Mouse (Mus musculus): ENCODE measurements at regions not wholly inside any gene's neighbourhood (a gene's known extent, or its start where the extent isn't known, plus 50 kb on each side); places are given as distances from the start of the nearest gene placed in this dataset.

- Histone ChIP-seq H3K9ac (ENCODE audit: insufficient read depth, low read depth) (no peak overlapping the region), H3K4me2 (ENCODE audit: insufficient read depth, low read depth, poor library complexity, severe bottlenecking) (no peak overlapping the region), H3K9me3 (replicated peaks; ENCODE audit: low read length) (peaks cover 52% of the 10 kb centered on the region), H3K36me3 (replicated peaks in 1 of 2; ENCODE audit: control insufficient read depth in 1 of 2, insufficient read depth in 1 of 2, low read length in 1 of 2) (no peaks in the 10 kb centered on the region), H3K79me2 (replicated peaks; ENCODE audit: control insufficient read depth, extremely low read depth, insufficient read depth, poor library complexity, severe bottlenecking) (no peaks in the 10 kb centered on the region), H3K27ac (ENCODE audit: insufficient read depth, low read depth) (no peak overlapping the region), H3K4me1 (ENCODE audit: control insufficient read depth in 1 of 2, insufficient read depth in 2 of 2) (no peaks in the 10 kb centered on the region), H3K27me3 (replicated peaks) (no peaks in the 10 kb centered on the region), H3K4me3 (replicated peaks in 1 of 3; ENCODE audit: low read depth in 2 of 3, low read length in 2 of 3, poor library complexity in 1 of 3) (no peak overlapping the region)
- no peak for TF ChIP-seq E2F4 (IDR thresholded peaks at IDR 0.05; ENCODE audit: insufficient replicate concordance, low read depth, low read length)
- TF ChIP-seq EP300 (IDR thresholded peaks at IDR 0.05; ENCODE audit: low read length), result no peak
- no peak for TF ChIP-seq PAX5 (IDR thresholded peaks at IDR 0.05; ENCODE audit: low read length)
- no peak for TF ChIP-seq JUN (IDR thresholded peaks at IDR 0.05; ENCODE audit: insufficient read depth, low read depth, low read length)
- TF ChIP-seq TBP (conservative IDR thresholded peaks at IDR 0.05; ENCODE audit: low read depth, low read length), result no peak
- TF ChIP-seq MAX (IDR thresholded peaks at IDR 0.05; ENCODE audit: low read length), result no peak
- TF ChIP-seq KAT2A (IDR thresholded peaks at IDR 0.05; ENCODE audit: insufficient replicate concordance, low read length), result no peak
- TF ChIP-seq IRF4 (IDR thresholded peaks at IDR 0.05; ENCODE audit: low read depth, low read length), result no peak
- no peak for TF ChIP-seq NELFE (IDR thresholded peaks at IDR 0.05; ENCODE audit: low read depth, low read length)
- no peak for TF ChIP-seq MXI1 (IDR thresholded peaks at IDR 0.05; ENCODE audit: low read depth, low read length)
- TF ChIP-seq NRF1 (IDR thresholded peaks at IDR 0.05; ENCODE audit: low read depth, low read length), result no peak
- TF ChIP-seq ZKSCAN1 (IDR thresholded peaks at IDR 0.05; ENCODE audit: borderline replicate concordance, low read depth, low read length), result no peak
- TF ChIP-seq JUND (conservative IDR thresholded peaks at IDR 0.05; ENCODE audit: low read depth, low read length), result no peak
- no peak for TF ChIP-seq GABPA (IDR thresholded peaks at IDR 0.05; ENCODE audit: insufficient replicate concordance, low read depth, low read length)
- TF ChIP-seq SMC3 (IDR thresholded peaks at IDR 0.05; ENCODE audit: low read depth, low read length), result no peak
- no peak for TF ChIP-seq SIN3A (IDR thresholded peaks at IDR 0.05; ENCODE audit: low read length)
- no peak for TF ChIP-seq CTCF (conservative IDR thresholded peaks at IDR 0.05 in 1 of 2, IDR thresholded peaks at IDR 0.05 in 1 of 2; ENCODE audit: low read depth in 2 of 2, low read length in 2 of 2)
- TF ChIP-seq BHLHE40 (IDR thresholded peaks at IDR 0.05; ENCODE audit: low read depth, low read length), result no peak
- no peak for TF ChIP-seq MYC (IDR thresholded peaks at IDR 0.05; ENCODE audit: low read depth, low read length)
- dilution Hi-C loops (cut with MboI; ENCODE audit: extremely low pct_ligation_motif_present, extremely low pct_unique_long_range_greater_than_20kb, low sequenced_read_pairs) (no loop called here), in situ Hi-C loops (cut with MboI; ENCODE audit: low pct_ligation_motif_present, low pct_unique_long_range_greater_than_20kb, low sequenced_read_pairs) (no loop called here)
- no peak for DNase-seq (ENCODE audit: extremely low read depth)
These were observed 84.5 kb upstream of the Reg3g start for GRCm38 (mm10) chr6:78553008-78553698.

- no peaks in the 10 kb centered on the region for H3K4me1 ChIP-seq (ENCODE audit: control insufficient read depth in 1 of 2, insufficient read depth in 2 of 2)
- no peak for DNase-seq (ENCODE audit: extremely low read depth)
- dilution Hi-C loops (cut with MboI; ENCODE audit: extremely low pct_ligation_motif_present, extremely low pct_unique_long_range_greater_than_20kb, low sequenced_read_pairs), result no loop called here
These were observed 83.7 kb upstream of the Reg3g start for GRCm38 (mm10) chr6:78552353-78552698.

More at GRCm38 (mm10) chr6:78552353-78552698, 83.7 kb upstream of the Reg3g start:
- no peaks in the 10 kb centered on the region for H3K36me3 ChIP-seq (replicated peaks in 1 of 2; ENCODE audit: control insufficient read depth in 1 of 2, insufficient read depth in 1 of 2, low read length in 1 of 2)
- no peak overlapping the region for H3K9ac ChIP-seq (ENCODE audit: insufficient read depth, low read depth)
- no peaks in the 10 kb centered on the region for H3K27me3 ChIP-seq (replicated peaks)
- H3K4me2 ChIP-seq (ENCODE audit: insufficient read depth, low read depth, poor library complexity, severe bottlenecking), result no peak overlapping the region
- H3K9me3 ChIP-seq (replicated peaks; ENCODE audit: low read length), result peaks cover 58% of the 10 kb centered on the region
- in situ Hi-C loops (cut with MboI; ENCODE audit: low pct_ligation_motif_present, low pct_unique_long_range_greater_than_20kb, low sequenced_read_pairs), result no loop called here
- no peak overlapping the region for H3K4me3 ChIP-seq (replicated peaks in 1 of 3; ENCODE audit: low read depth in 2 of 3, low read length in 2 of 3, poor library complexity in 1 of 3)
- no peak overlapping the region for H3K27ac ChIP-seq (ENCODE audit: insufficient read depth, low read depth)
- TF ChIP-seq CTCF (conservative IDR thresholded peaks at IDR 0.05 in 1 of 2, IDR thresholded peaks at IDR 0.05 in 1 of 2; ENCODE audit: low read depth in 2 of 2, low read length in 2 of 2) (no peak), ZMIZ1 (IDR thresholded peaks at IDR 0.05; ENCODE audit: low read depth, low read length) (no peak), NELFE (IDR thresholded peaks at IDR 0.05; ENCODE audit: low read depth, low read length) (no peak), POLR2A (IDR thresholded peaks at IDR 0.05; ENCODE audit: low read depth, low read length) (no peak), CHD1 (IDR thresholded peaks at IDR 0.05; ENCODE audit: low read depth, low read length) (no peak), IRF4 (IDR thresholded peaks at IDR 0.05; ENCODE audit: low read depth, low read length) (no peak), E2F4 (IDR thresholded peaks at IDR 0.05; ENCODE audit: insufficient replicate concordance, low read depth, low read length) (no peak), JUN (IDR thresholded peaks at IDR 0.05; ENCODE audit: insufficient read depth, low read depth, low read length) (no peak), ZNF384 (IDR thresholded peaks at IDR 0.05; ENCODE audit: low read depth, low read length) (no peak), MAFK (IDR thresholded peaks at IDR 0.05; ENCODE audit: insufficient replicate concordance, low read length) (no peak), USF2 (conservative IDR thresholded peaks at IDR 0.05; ENCODE audit: low read depth, low read length) (no peak), RAD21 (IDR thresholded peaks at IDR 0.05; ENCODE audit: low read depth, low read length) (no peak), TCF12 (IDR thresholded peaks at IDR 0.05; ENCODE audit: low read depth, low read length) (no peak), ELF1 (IDR thresholded peaks at IDR 0.05; ENCODE audit: low read depth, low read length) (no peak)
- H3K79me2 ChIP-seq (replicated peaks; ENCODE audit: control insufficient read depth, extremely low read depth, insufficient read depth, poor library complexity, severe bottlenecking), result no peaks in the 10 kb centered on the region
